Mouse (Mus musculus) erythroblast, adult 5-6 weeks (primary cell): Measurements from ENCODE around the gene Celsr3. TPM values are rescaled to one million over a fixed set of nuclear protein-coding genes. Genes with fewer than 3 reads are reported as not detected.

Experiments used
- ATAC-seq: replicated peaks from 2 replicates; pipeline ENCODE4 v1.8.0; 2016; ENCODE audit warnings: moderate number of reproducible peaks, mild to moderate bottlenecking, moderate TSS enrichment, inconsistent platforms; ENCODE audit not compliant: poor library complexity, low FRiP score, severe bottlenecking
- total RNA-seq, 2 experiments: library from RNA; stranded (forward) in 1 of 2; stranded (reverse) in 1 of 2; fragments of 150-400 nt in 1 of 2; fragments of 200-764, 138-1000 nt in 1 of 2; gene quantifications; 2 replicates each; pipeline versions ENCODE4 v1.2.3 to v1.2.4; 2015 to 2017; ENCODE audit warnings: low replicate concordance in 2 of 2

Celsr3 gene
- total RNA-seq (2015; ENCODE audit: low replicate concordance) (1.9 and 5.0 TPM in 2 replicates), total RNA-seq (2017; ENCODE audit: low replicate concordance) (0.09 and 1.8 TPM in 2 replicates)

GRCm38 (mm10) chr9:108825820-108826699 is at the start of gene Celsr3:
Gene Celsr3 (plus strand): TSS chr9:108826320.
- no peak for ATAC-seq

- peak; percentile 67 for ATAC-seq
Measured at GRCm38 (mm10) chr9:108776614-108777013, 49.5 kb upstream of the Celsr3 start.

DNA sequence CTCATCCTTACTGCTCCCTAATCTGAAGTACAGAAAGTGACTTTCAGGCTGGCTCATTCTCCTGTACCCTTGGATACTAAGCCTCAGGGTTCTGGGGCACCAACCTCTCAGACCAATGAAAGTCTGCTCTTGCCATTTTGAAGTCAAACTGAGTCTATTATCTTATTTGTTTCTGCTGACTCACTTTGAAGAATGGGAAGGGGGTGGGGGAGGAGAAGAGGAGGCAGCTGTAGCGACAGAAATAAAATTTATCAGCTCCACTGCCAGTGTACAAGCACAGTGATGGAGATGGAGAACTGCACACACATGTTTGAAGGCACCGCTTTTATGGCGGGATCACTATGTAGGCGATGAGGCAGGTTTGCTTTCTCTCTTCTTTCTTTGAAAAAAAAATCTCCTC is 48.8 kb upstream of the Celsr3 start:
- ATAC-seq = no peak

GRCm38 (mm10) chr9:108780959-108781358 is 45.2 kb upstream of the Celsr3 start:
- no peak for ATAC-seq

GRCm38 (mm10) chr9:108781891-108782290 is 44.2 kb upstream of the Celsr3 start:
- no peak for ATAC-seq

GRCm38 (mm10) chr9:108782836-108783547 is 43.1 kb upstream of the Celsr3 start:
- ATAC-seq = peak; percentile 8; the same call in 1 of the 2 replicates

DNA sequence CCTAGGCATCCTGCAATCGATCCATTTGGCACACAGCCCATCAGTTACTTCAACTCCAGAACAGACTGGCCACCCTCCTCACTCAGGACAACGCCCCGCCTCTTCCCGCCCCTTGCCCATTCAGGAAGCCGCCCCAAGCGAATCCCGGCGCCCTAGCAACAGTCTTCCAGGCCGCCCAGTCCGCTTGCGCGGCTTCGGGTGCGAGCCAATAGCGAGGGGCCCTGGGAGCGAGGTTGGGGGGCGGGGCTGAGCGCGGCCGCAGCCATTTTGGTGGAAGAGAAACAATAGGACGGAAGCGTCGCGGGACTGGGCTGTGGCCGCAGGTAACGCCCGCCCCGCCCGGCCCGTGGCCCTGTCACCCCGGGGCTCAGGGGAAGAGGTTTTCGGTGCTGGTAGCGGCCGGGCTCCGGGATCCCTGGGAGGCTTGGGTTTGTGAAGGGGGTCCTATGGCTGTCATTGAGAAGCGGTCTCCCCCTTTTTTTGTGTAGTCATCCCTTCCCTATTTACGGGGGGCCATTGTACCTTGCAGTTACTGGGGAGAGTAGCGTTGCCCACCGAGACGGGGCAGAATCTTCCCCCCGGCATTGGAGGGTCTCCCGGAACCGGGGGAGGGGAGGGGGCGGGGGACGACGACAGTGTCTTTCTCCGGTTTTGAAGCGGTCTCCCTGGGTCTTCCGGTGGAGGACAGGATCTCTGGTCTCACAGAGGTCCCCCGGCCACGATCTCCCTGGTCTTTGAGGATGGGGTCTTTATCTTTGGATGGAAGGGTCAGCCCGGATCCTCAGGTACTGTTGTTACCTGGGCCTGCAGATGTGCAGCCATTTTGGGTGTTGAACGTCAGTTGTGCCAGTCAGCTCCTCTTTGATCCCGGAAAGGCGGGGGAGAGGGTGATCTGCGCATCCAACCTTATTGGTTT is 42.3 kb upstream of the Celsr3 start, which contains the start of gene Ip6k2:
Gene Ip6k2 (plus strand): TSS at position 249 of the 916 bp plus-strand sequence.
- ATAC-seq = peak; percentile 95

DNA sequence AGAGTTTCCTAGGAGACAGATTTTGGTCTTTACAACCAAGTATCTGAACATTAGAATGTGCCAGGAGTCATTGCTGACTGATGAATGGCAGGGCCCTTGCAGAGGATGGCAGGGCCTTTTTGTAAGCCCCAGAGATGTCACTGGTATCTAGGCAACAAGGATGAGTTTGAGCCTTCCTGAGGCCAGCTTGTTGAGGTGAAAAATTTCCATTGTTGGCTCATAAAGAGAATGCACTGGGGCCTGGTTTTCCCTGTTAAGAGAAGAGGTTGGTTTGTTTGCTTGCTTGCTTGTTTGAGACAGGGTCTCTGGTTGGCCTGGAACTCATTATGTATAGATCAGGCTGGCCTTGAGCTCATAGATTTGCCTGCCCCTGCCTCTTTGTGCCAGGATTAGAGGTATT is 40.7 kb upstream of the Celsr3 start:
- no peak for ATAC-seq

DNA sequence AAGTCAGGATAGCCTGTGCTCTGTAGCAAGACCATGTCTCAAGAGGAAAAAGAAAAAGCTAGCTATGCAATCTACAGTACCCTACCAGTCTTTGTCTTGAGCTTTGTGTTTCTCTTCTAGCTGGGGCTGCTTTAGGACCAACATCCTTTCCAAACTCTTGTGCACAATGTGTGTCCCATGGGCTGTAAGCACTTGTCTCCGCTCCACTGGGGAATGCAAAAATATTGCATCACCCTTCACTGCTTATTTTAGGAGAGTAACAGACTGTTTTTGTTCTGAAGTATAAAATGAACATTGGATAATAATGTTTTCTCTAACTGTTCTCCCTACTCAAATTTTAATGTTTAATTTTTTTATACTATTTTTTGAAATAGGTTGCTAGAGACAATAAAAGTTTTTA is 39.6 kb upstream of the Celsr3 start:
- ATAC-seq = no peak

GRCm38 (mm10) chr9:108787080-108787479 is 39.0 kb upstream of the Celsr3 start:
- ATAC-seq = no peak

GRCm38 (mm10) chr9:108788713-108789112 is 37.4 kb upstream of the Celsr3 start:
- no peak for ATAC-seq

- no peak for ATAC-seq
Measured at GRCm38 (mm10) chr9:108792307-108792706, 33.8 kb upstream of the Celsr3 start.

GRCm38 (mm10) chr9:108792730-108793129 is 33.4 kb upstream of the Celsr3 start:
- no peak for ATAC-seq

- no peak for ATAC-seq
Measured at GRCm38 (mm10) chr9:108795281-108795680, 30.8 kb upstream of the Celsr3 start.

DNA sequence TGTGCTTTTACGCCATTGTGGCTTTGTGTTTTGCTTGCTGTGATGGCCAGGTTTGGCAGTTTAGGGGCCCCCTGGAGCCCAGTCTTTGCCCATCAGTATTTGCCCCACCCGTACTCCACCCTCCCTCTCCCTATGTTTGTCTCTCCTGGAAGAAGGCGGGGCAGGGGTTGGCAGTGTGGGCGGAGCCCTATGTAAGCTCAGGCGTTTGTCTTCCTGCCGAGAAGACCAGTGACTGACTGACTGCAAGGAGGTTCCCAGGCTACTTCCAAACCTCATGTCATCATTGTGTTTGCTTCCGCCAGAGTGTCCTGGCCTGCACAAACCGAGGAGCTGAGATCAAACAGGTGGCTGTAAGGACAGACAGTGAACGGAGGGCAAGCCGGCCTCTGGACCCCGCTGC is 30.4 kb upstream of the Celsr3 start:
- peak; percentile 95 for ATAC-seq

GRCm38 (mm10) chr9:108796351-108796981 is 29.7 kb upstream of the Celsr3 start:
- ATAC-seq = no peak

DNA sequence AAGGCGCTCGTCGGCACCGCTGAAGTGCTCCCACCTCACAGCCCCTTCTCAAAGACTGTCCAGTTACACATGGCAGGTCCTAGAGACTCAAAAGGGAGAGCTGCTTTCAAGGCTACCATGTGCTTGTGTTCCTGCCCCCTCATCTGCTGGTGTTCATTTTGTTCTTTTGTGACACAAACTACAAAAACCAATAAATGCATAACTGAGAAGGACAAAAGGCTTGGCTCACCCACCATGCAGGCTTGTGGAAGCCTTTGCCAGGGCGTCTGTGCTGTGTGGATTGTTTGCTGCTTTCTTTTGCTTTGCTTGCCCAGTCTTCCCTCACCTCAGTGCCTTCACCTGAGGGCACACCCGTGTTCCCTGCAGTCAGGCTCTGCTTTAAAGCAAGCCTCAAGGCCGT is 28.6 kb upstream of the Celsr3 start:
- no peak for ATAC-seq

DNA sequence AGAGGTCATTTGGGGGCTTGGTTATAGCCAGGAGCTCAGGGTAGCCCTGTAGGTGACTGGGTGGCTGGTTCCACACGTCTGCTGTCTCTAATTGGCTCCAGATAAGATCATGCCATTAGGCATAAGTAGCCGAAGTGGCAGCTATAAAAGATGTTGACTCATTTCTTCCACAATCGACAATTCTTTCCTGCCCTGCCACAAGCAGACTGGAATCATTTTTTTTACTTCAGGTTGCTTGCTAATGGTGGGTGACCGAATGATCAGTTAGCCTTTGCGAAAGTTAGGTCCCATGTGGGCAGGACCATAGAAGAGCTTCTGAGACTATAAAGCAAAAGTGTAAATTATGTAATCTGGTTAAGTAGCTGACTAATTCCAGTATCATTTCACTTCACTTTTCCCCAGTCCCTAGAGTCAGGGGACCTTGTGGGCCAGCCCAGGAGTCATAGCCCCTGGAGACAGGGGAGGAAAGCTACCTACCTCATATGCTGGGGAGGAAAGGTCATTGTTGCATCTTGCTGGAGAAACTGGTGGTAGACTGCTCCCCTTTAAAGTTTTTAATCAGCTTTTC is 27.5 kb upstream of the Celsr3 start:
- no peak for ATAC-seq

- ATAC-seq = no peak
Measured at GRCm38 (mm10) chr9:108799564-108799963, 26.6 kb upstream of the Celsr3 start.
